Mouse (Mus musculus) brain, embryonic 14.5 days (tissue): ENCODE measurements around the gene Blmh. TPM values are rescaled to one million over a fixed set of nuclear protein-coding genes. Genes with fewer than 3 reads are reported as not detected.
A peak's percentile ranks its signal among the peaks of the same experiment; 100 is the strongest.

Experiments used
- DNase-seq: peaks from one replicate; pipeline ENCODE4 v3.0.0-alpha.2; 2011; ENCODE audit warnings: low read depth
- CTCF ChIP-seq: fragments of 200-500 bp; IDR thresholded peaks from 2 replicates; pipeline ENCODE4 v1.5.1; 2012; ENCODE audit warnings: inconsistent platforms, mild to moderate bottlenecking, moderate library complexity, borderline replicate concordance; ENCODE audit not compliant: insufficient read depth, insufficient read length; ENCODE audit errors: extremely low read depth
- POLR2A ChIP-seq: fragments of 200-500 bp; IDR thresholded peaks from 2 replicates; pipeline ENCODE4 v1.6.1; 2012; ENCODE audit warnings: mild to moderate bottlenecking, inconsistent platforms, borderline replicate concordance; ENCODE audit not compliant: poor library complexity, insufficient read depth, insufficient read length, severe bottlenecking; ENCODE audit errors: extremely low read depth
- polyA plus RNA-seq: library from polyadenylated mRNA; depleted of rRNA; stranded (reverse); fragments of >200 nt; gene quantifications from 2 replicates; pipeline ENCODE4 v1.2.3, GENCODE M21; 2012

Blmh gene
- polyA plus RNA-seq, 1 experiment: 64.5 TPM

DNA sequence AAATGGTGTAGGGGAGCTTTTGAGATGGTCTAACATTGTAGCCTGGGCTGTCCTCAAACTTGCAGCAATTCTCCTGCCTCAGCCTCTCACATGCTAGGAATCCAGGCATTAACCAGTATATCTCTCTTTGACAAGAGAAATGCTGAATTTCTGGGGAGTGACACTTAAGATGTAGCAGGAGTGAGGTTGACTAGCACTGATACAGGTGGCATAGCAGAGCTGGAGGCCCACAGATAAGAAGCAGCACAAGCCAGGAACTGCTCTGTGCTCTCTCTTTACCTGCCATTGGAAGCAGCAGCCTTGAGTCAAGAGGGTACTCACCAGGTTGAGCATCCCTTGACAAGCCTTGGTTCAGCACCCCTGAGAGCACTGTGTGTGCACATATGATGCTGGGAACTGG lies 59.6 kb downstream of the Blmh start:
- DNase-seq: no peak
- TF ChIP-seq CTCF (no peak), POLR2A (no peak)

DNA sequence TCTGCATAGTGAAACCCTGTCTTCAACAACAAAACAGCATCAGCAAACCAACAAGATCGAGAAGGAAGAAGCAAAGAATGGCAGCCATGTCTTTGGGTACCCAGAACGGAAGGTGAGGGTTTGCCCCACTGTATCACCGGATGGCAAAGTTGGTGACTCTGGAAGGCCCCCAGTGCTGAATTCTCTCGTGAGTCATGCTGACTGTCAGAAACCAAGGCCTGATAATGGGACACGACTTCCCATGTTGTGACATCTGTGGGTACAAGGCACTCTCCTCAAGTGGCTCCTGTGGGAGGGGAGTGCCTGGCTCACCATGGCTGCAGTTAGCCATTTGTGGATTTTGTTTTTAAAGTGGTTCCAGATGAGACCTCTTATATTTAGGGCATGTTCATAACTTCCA lies 66.2 kb downstream of the Blmh start:
- TF ChIP-seq POLR2A (no peak), CTCF (no peak)
- DNase-seq: no peak

DNA sequence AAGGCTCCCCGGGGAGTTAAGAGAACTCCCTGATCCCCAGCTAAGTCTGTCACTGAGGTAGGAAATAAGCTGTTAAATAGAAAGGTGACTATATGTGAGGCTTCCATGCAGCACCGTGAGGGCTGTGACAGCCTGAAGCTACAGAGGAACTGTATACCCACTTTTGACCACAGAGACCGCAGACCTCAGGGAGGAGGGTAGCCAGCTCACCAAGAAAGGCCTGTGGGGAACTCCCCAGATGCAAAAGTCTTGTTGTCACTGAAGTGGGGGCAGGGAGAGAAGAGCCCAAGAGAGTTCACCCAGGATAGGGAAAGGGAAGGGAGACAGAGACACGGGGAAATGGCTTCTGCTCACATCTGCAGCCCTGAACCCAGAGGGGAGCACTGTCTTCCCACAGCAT lies 68.3 kb downstream of the Blmh start:
- no peak for TF ChIP-seq POLR2A
- TF ChIP-seq CTCF: no peak

DNA sequence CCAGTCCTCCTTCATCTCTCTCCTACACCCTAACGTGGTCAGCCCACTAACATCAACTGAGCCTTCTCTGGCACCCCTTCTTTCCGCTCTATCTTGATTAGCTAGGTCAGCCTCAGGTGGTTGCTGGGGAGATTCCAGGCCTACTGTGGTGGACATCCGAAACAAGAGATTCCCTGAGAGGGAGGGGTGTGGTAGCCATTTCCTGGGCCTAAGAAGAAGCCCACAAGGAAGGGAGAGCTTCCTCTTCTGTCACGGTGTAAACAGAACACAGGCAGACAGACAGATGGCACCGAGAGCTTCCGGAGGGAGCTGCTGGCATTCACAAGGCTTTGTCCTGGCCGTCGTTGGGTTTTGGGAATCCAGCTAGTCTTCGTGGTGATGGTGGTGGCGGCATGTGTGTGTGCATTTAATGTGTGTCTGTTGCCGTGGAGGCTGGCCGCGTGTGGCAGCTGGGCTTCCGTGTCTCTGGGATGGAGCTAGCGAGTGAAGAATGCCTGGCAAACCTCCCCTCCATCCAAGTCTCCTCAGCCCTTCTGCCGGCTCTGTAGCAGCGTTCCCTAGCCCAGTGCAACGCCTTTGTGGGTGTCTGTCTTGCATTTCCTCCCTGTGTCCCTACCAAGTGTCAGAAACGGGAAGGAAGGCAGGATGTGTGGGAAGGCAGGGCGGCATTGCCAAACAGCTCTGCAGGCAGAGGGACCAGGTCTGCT lies 71.5 kb downstream of the Blmh start:
- TF ChIP-seq CTCF (no peak), POLR2A (no peak)
- peak; percentile 46 for DNase-seq

More for the DNA sequence above, 68.3 kb downstream of the Blmh start:
- DNase-seq: no peak

DNA sequence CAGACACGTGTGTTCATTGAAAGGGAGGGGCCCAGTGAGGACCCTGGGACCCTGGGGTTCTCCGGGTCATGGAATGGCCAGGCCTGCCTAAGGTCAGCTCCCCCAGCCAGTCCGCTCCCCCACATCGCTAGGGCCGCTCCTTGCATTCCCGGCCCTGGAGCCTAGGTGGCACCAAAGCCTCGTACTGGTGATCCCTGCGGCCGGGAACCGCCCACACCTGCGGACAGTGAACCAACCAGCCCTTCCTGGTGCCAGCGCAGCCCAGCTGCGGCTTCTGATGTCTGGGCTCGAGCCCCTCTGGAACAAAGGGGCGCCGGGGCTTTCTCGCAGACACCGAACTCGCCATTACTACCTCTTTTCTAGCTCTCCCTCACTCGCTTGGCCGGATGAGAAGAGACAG lies 72.7 kb downstream of the Blmh start:
- TF ChIP-seq POLR2A (no peak), CTCF (peak; percentile 80)
- DNase-seq: peak; percentile 68

DNA sequence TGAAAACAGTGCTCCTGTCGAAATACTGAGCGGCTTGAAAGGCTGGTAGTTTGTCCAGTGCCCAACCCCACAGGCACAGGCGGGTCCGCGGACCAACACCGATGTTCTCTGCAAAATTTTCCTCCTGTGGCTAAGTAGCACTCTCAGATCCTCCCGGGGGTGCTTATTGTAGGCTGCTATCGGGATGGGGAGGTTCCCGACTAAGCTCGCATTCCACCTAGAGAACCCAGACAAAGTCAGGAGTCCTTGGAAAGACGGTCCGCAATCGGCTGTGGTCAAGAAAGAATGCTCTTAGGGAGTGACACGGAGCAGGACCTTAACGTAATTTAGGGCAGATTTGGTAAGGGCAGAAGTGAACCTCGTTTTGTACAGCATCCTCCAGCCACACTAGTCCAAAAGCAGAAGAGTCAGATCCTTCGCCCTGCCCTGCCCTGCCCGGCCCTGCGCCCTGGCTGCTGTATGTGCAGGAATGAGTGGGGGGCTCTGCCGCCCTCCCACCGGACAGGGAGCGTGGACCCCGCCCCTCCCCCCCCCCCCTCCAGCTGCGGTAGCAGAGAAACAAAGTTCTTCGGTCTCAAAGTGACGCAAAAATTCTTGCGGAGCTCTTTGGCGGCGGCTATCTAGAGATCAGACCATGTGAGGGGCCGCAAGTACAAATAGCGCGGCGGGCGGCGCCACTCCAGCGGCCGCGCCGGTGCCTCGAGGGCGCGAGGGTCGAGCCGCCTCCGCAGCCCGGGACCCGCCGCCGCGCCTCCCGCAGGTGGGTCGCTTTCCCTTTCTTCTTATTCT lies 73.5 kb downstream of the Blmh start, which contains the start of gene Slc6a4:
TSS of gene Slc6a4 (plus strand) at position 688 of the 789 bp plus-strand sequence.
- TF ChIP-seq CTCF: no peak
- TF ChIP-seq POLR2A: no peak
- peak; percentile 37 for DNase-seq

DNA sequence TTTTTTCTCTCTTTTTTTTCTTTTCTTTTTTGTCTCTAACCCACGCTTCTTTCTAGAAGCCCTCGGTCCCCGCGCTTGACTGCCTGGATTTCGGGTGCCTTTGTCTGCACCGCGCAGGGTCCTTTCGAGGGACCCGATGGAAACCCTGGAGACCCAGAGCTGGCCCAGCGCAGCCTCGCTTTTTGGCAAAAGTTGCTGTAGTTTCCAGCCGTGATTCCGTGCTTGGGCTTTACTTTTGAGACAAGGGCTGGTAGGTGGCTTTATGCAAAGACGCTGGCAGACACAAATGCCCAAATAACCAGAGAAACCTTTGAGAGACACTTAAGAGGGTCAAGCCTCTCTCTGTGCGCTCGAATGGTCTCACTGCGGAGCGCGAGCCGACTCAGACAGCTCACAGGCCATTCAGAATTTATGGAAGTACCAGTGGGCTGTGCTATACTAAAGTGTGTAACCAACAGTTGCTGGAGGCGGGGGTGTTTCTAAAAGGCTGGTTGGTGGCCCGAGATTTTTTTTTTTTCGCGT lies 74.2 kb downstream of the Blmh start:
- no peak for TF ChIP-seq POLR2A
- TF ChIP-seq CTCF: no peak
- DNase-seq: peak; percentile 14

DNA sequence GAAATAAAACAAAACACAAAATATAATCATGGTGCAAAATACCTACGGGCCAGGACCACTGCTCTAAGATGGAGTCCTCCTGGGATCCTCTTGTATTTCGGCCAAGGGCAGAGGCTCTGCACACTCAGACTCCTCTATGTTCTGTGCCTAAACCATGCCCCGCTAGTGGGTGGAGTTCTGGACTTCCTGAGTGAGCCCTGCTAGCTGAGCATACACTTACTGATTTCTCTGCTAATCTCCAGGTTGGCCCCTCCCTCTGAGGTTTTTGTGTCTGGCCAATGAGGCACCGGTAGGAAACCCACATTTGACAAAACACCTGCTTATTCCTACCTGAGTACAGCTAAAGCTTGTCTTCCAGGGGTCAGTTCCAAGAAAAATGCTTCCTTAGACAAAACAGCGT lies 76.1 kb downstream of the Blmh start:
- no peak for DNase-seq
- TF ChIP-seq CTCF (no peak), POLR2A (no peak)

DNA sequence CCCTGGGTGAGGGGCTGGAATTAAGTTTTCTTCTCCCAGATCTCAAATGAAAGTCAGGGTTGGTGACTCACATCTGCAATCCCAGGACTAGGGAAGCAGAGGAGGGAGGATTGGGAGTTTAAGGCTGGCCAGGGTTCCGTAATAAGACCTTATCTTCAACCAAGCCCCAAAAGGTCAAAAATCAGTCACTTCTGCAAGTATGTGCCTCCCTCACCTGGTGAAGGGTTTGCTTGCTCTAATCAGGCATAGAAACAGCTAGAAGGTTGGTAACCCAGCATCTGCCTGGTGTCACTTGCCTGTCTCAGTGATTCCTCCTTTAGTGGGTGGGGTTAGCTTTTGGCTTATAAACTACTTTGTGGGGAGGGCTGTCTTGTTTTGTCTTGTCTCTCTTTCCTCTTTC lies 77.8 kb downstream of the Blmh start:
- no peak for DNase-seq

DNA sequence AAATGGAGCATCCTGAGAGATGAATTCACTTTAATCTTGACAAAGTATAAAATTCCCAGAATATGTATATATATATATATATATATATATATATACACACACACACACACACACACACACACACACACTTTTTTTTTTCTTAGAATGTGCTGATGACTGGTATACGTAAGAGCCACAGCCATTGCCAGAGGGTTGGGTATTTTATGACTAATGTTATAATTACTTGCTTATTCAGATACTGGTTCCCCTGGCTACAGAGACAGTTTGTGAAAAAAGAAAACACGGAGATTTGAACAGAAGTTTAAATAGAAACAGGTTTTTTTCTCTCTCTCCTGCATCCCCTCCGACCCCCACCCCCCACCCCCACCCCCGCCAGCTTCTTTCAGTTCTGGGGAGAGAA lies 81.3 kb downstream of the Blmh start:
- TF ChIP-seq POLR2A: no peak
- no peak for TF ChIP-seq CTCF
- DNase-seq: no peak

More for the DNA sequence above, 77.8 kb downstream of the Blmh start:
- no peak for TF ChIP-seq CTCF
- no peak for TF ChIP-seq POLR2A

DNA sequence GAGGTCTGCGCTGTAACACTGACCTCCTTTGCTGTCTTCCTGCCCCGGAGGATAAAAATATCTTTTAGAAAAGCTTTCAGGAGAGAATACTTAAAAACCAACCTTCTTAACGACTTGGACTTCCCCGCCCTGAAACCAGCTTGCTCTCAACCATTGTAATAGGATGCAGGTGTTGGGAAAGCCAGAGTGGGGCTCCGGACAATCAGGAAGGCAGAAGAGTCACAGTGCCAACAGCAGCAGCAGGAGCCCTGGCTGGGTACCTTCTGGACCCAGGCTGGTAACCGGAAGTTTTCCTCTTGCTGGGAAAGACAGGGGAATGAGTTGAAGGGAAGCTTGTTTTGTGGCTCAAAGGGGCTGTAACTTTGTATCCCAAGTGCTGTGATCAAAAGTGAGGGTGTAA lies 82.0 kb downstream of the Blmh start:
- no peak for DNase-seq
- TF ChIP-seq POLR2A (no peak), CTCF (no peak)

DNA sequence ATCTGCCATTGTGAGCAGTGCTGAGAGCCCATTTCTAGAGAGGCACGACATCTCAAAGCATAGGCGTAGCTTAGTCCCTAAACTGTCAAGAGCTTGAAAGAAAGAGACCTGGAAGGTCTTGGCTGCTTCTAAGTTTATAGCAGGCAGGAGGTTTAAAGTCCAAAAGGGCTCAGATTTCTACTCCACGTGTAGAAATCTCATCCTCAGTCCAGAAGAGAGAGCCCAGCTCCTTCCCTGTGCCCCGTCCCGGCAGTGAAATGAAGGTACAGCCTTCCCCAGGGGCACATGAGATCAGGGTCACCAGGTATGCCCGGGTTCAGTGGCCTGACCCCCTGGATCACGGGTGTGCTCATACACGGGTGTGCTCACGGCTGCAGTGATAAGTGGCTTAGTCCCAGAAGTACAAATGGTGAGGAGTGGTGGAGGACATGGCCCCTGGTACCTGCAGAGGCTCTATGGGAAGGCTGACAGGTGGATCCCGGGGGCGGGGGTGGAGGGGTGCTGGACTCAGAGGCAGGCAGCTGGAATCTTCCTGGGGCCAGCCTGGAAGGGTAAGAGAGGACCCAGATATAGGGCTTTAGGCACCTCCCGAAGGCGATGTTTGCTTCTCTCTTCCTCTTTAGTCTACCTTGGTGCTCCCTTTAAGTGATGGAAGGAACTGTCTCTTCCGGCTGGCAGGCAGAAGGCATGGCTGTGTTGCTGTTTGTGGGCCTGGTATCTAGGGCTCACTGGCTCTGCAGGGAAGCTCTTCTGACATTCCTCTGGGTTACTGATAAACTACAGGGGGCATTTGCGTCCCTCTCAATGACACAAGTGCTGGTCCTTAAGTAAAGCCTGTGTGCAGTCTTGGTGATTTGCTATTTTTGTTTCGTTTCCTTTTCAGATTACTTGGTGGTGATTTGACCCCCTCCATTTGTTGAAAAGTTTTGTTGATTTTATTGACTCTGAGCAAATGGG lies 84.7 kb downstream of the Blmh start:
- no peak for DNase-seq
- TF ChIP-seq POLR2A (no peak), CTCF (no peak)
